Mouse (Mus musculus) bone marrow macrophage, adult 2 months (primary cell): ENCODE measurements around the gene Cks1b.

Source experiments
- CTCF ChIP-seq: IDR thresholded peaks from 2 replicates; pipeline ENCODE4 v1.5.1; 2012; ENCODE audit warnings: low read depth, mild to moderate bottlenecking, low read length, moderate library complexity
- POLR2A ChIP-seq: IDR thresholded peaks from 2 replicates; pipeline ENCODE4 v1.6.1; 2012; ENCODE audit warnings: mild to moderate bottlenecking, low read depth, low read length, borderline replicate concordance

- TF ChIP-seq POLR2A (no peak), CTCF (no peak)
Observed at GRCm38 (mm10) chr3:89391663-89392511, 26.3 kb downstream of the Cks1b start.
